Mouse (Mus musculus): ENCODE data around the gene Sh3bgrl2. TPM values are rescaled to one million over a fixed set of nuclear protein-coding genes. Genes with fewer than 3 reads are reported as not detected.

The Sh3bgrl2 gene
- polyA plus RNA-seq, 1 experiment from 2014 or later = 23.1 TPM

DNA sequence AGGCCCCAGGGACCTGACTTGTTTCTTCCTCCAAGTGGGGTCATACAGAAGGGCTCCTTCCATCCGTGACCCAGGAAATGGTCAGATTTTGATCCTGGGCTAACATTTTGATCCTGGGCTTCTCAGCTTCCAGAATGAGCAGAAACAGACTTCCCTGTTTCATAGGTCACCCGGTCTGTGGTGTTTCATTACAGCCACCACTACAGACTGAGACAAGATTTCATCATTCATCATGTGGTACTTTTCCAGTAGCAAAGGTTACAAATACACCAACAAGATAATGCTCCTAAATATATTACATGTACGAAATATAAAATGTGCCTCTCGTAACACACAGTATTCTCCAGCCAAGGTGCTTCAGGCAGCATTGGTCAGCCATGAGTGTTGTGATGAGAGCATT, 27.3 kb downstream of the Sh3bgrl2 start:
- H3K4me1 ChIP-seq (replicated peaks; ENCODE audit: control insufficient read depth, insufficient read depth, low read length) = peaks cover 21% of the 10 kb centered on the region
- 80% methylated on average over 4 of the region's 4 CpGs for WGBS
- no peak overlapping the region for H3K27ac ChIP-seq (ENCODE audit: low read depth)
- H3K9ac ChIP-seq (ENCODE audit: low read length) = no peak overlapping the region
- no peaks in the 10 kb centered on the region for H3K9me3 ChIP-seq (ENCODE audit: control insufficient read depth, low read length)
- ATAC-seq (replicated peaks; ENCODE audit: low FRiP score, low TSS enrichment, low read depth) (no peak), DNase-seq (ENCODE audit: low spot score) (no peak)
- H3K4me3 ChIP-seq (ENCODE audit: low read depth, low read length) = no peak overlapping the region
- H3K27me3 ChIP-seq (replicated peaks; ENCODE audit: control insufficient read depth, insufficient read depth, low read length) = no peaks in the 10 kb centered on the region
- H3K4me2 ChIP-seq (ENCODE audit: low read length) = no peak overlapping the region
- H3K36me3 ChIP-seq (ENCODE audit: control insufficient read depth, insufficient read depth, low read length) = no peaks in the 10 kb centered on the region

DNA sequence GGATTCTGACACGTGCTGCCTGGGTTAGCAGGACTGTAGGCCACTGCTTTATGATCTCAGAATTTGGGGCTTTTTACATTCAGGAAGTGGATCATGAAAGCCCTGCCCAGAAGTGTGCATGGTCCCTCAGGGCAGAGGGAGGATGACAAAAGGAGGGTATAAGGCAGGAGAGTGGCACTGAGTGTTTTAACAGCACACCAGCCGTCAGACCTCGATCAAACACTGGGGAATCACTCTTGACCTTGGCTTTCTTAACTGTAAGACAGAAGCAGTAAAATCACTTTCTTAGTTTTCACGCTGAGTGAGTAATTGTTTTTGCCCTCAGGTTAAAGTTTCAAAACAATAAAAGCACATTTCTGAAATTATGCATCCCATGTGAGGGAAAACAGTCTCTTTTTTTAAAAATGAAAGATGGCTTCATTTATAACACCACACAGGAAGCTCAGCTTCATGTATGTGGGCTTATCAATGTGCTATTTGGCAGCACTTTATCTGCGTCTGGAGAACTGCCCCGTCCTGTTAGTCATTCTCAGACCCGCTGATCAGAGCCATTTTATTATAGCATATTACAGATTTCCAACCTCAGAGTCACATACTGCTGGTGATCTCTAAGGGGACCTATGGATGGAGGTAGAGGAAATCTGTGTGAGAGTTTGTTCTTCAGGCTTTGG, 28.0 kb downstream of the Sh3bgrl2 start:
- WGBS = 48% methylated on average over 7 of the region's 7 CpGs
- no peak overlapping the region for H3K27ac ChIP-seq (ENCODE audit: low read depth)

DNA sequence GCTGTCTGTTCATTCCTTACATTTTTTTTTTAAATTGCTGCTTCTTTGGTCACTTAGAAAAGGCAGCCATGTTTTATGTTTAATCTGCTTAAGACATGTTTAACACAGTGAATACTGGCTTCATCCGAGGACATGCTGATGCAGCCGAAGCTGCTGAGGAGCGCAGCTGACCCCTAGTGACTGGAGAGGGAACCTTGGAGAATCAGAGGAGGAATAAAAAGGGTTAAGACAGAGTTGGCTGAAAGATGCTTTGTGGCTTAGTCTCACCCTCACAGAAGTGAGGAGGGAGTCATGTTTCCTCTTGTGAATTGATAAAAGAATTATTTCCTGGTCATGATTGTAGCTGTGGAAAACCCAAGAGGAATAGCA, 28.5 kb downstream of the Sh3bgrl2 start:
- H3K36me3 ChIP-seq (ENCODE audit: control insufficient read depth, insufficient read depth, low read length) = no peaks in the 10 kb centered on the region
- H3K27me3 ChIP-seq (replicated peaks; ENCODE audit: control insufficient read depth, insufficient read depth, low read length) = no peaks in the 10 kb centered on the region
- ATAC-seq (replicated peaks; ENCODE audit: low FRiP score, low TSS enrichment, low read depth) (peak; percentile 72; the same call in 1 of the 2 replicates), DNase-seq (ENCODE audit: low spot score) (no peak)
- 28% methylated on average over 3 of the region's 3 CpGs for WGBS
- no peak overlapping the region for H3K4me2 ChIP-seq (ENCODE audit: low read length)
- no peaks in the 10 kb centered on the region for H3K9me3 ChIP-seq (ENCODE audit: control insufficient read depth, low read length)
- no peak overlapping the region for H3K27ac ChIP-seq (ENCODE audit: low read depth)
- H3K4me1 ChIP-seq (replicated peaks; ENCODE audit: control insufficient read depth, insufficient read depth, low read length) = peaks cover 21% of the 10 kb centered on the region
- no peak overlapping the region for H3K9ac ChIP-seq (ENCODE audit: low read length)
- no peak overlapping the region for H3K4me3 ChIP-seq (ENCODE audit: low read depth, low read length)

More for the DNA sequence above, 28.0 kb downstream of the Sh3bgrl2 start:
- H3K4me3 ChIP-seq (ENCODE audit: low read depth, low read length) = no peak overlapping the region
- H3K4me1 ChIP-seq (replicated peaks; ENCODE audit: control insufficient read depth, insufficient read depth, low read length) = peaks cover 21% of the 10 kb centered on the region
- DNase-seq (ENCODE audit: low spot score) (no peak), ATAC-seq (replicated peaks; ENCODE audit: low FRiP score, low TSS enrichment, low read depth) (peak; percentile 10; the same call in 1 of the 2 replicates)
- H3K4me2 ChIP-seq (ENCODE audit: low read length) = no peak overlapping the region
- no peaks in the 10 kb centered on the region for H3K9me3 ChIP-seq (ENCODE audit: control insufficient read depth, low read length)
- no peak overlapping the region for H3K9ac ChIP-seq (ENCODE audit: low read length)
- no peaks in the 10 kb centered on the region for H3K27me3 ChIP-seq (replicated peaks; ENCODE audit: control insufficient read depth, insufficient read depth, low read length)
- H3K36me3 ChIP-seq (ENCODE audit: control insufficient read depth, insufficient read depth, low read length) = no peaks in the 10 kb centered on the region

DNA sequence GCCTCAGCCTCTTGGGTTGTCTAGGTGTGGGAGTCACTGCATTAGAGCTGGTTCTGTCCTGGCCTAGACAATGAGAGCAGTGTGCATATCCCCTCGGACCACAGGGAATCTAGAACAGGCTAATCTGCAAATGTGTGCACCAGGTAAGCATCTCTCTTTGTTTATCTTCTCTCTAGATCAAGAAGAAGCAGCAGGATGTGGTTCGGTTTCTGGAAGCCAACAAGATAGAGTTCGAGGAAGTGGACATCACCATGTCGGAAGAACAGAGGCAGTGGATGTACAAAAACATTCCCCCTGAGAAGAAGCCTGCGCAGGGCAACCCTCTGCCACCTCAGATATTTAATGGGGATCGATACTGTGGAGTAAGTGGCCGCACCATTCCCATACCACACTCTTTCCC, 29.1 kb downstream of the Sh3bgrl2 start:
- H3K27ac ChIP-seq (ENCODE audit: low read depth) = no peak overlapping the region
- H3K36me3 ChIP-seq (ENCODE audit: control insufficient read depth, insufficient read depth, low read length) = no peaks in the 10 kb centered on the region
- H3K9me3 ChIP-seq (ENCODE audit: control insufficient read depth, low read length) = no peaks in the 10 kb centered on the region
- H3K4me1 ChIP-seq (replicated peaks; ENCODE audit: control insufficient read depth, insufficient read depth, low read length) = peaks cover 21% of the 10 kb centered on the region
- no peak overlapping the region for H3K4me2 ChIP-seq (ENCODE audit: low read length)
- H3K27me3 ChIP-seq (replicated peaks; ENCODE audit: control insufficient read depth, insufficient read depth, low read length) = no peaks in the 10 kb centered on the region
- ATAC-seq (replicated peaks; ENCODE audit: low FRiP score, low TSS enrichment, low read depth) = no peak
- DNase-seq (ENCODE audit: low spot score) = no peak
- no peak overlapping the region for H3K9ac ChIP-seq (ENCODE audit: low read length)
- no peak overlapping the region for H3K4me3 ChIP-seq (ENCODE audit: low read depth, low read length)
- WGBS = 87% methylated on average over 7 of the region's 7 CpGs

DNA sequence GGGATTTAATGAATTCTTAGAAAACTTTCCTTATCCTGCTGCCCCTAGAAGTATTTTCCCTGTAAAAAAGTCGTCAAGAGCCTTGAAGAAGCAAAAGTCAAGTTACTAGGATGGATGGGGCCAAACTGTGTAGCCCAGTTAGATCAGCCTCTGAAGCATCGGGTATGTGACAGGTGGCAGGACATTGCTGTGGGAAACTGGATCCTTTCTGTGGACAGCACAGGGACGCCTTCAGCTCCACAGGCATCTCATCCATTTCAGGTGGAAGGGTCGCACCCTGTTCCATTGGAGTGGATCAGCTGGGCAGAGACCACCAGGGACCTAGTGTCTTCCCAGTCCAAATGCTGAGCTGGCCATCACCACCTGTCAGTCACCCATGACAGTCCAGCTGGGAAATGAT, 30.9 kb downstream of the Sh3bgrl2 start:
- WGBS = 79% methylated on average over 4 of the region's 4 CpGs
- no peak overlapping the region for H3K27ac ChIP-seq (ENCODE audit: low read depth)
- no peak for DNase-seq (ENCODE audit: low spot score)
- no peak overlapping the region for H3K4me2 ChIP-seq (ENCODE audit: low read length)
- no peak for ATAC-seq (replicated peaks; ENCODE audit: low FRiP score, low TSS enrichment, low read depth)
- no peaks in the 10 kb centered on the region for H3K36me3 ChIP-seq (ENCODE audit: control insufficient read depth, insufficient read depth, low read length)
- H3K27me3 ChIP-seq (replicated peaks; ENCODE audit: control insufficient read depth, insufficient read depth, low read length) = no peaks in the 10 kb centered on the region
- peaks cover 14% of the 10 kb centered on the region; the same call in 1 of the 2 replicates for H3K4me1 ChIP-seq (replicated peaks; ENCODE audit: control insufficient read depth, insufficient read depth, low read length)
- no peak overlapping the region for H3K9ac ChIP-seq (ENCODE audit: low read length)
- no peaks in the 10 kb centered on the region for H3K9me3 ChIP-seq (ENCODE audit: control insufficient read depth, low read length)
- no peak overlapping the region for H3K4me3 ChIP-seq (ENCODE audit: low read depth, low read length)

DNA sequence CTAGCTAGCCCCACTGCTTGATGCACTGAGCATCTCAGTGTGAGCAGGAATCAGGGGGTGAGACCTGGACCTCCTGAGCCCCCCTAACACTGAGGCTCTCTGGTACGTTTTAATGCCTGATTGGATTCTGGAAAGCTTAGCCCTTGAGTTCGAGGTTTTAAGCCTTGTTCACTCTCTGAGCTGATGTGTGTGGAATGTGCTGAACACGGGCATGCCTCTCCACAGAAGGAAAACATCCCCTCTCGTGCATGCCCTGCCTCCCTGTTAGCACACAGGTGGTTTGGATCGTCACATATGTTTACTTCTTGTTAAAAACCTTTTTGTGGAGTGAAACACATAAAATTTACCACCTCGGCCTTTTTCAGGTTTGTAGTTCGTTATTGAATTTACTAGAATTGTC, 34.6 kb downstream of the Sh3bgrl2 start:
- Histone ChIP-seq H3K27ac (ENCODE audit: low read depth) (no peak overlapping the region), H3K4me1 (replicated peaks; ENCODE audit: control insufficient read depth, insufficient read depth, low read length) (no peaks in the 10 kb centered on the region), H3K27me3 (replicated peaks; ENCODE audit: control insufficient read depth, insufficient read depth, low read length) (no peaks in the 10 kb centered on the region), H3K9me3 (ENCODE audit: control insufficient read depth, low read length) (no peaks in the 10 kb centered on the region), H3K9ac (ENCODE audit: low read length) (no peak overlapping the region), H3K36me3 (ENCODE audit: control insufficient read depth, insufficient read depth, low read length) (no peaks in the 10 kb centered on the region), H3K4me3 (ENCODE audit: low read depth, low read length) (no peak overlapping the region), H3K4me2 (ENCODE audit: low read length) (no peak overlapping the region)
- 44% methylated on average over 7 of the region's 7 CpGs for WGBS
- no peak for ATAC-seq (replicated peaks; ENCODE audit: low FRiP score, low TSS enrichment, low read depth)
- no peak for DNase-seq (ENCODE audit: low spot score)

DNA sequence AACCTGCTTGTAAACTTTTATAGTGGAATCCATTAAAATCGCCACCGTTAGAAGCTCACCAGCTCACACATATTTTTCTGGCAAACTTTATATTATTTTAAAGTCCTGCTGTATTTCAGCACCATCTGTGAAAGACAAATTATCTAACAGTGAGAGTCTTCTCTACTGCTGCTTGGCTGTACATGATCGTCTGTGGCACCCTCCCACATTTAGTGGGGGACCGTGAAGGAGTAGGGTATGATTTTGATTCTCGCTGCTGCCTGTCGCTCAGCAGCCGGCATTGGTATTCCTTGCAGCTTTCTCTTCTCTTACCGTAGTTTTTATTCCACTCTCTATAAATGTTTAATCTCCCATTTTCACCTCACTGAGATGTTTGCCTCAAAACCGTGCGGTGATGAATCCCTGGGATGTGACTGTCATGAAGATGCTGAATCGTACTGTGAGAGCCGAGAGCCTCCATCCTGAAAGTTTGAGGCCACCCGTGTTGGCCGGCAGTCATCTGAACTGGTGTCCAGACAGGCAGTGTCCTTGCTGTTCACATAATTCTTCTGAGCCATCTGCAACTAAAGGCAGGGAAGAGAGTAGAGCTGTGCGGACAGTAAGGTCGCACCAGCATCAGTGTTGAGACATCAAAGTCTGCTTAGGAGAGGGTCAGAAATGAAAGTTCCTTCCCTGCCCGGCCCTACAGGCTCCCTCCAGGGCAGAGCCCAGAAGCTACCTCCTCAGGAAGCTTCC, 38.4 kb downstream of the Sh3bgrl2 start:
- DNase-seq (ENCODE audit: low spot score) (no peak), ATAC-seq (replicated peaks; ENCODE audit: low FRiP score, low TSS enrichment, low read depth) (no peak)
- Histone ChIP-seq H3K9me3 (ENCODE audit: control insufficient read depth, low read length) (no peaks in the 10 kb centered on the region), H3K27ac (ENCODE audit: low read depth) (no peak overlapping the region), H3K27me3 (replicated peaks; ENCODE audit: control insufficient read depth, insufficient read depth, low read length) (no peaks in the 10 kb centered on the region), H3K36me3 (ENCODE audit: control insufficient read depth, insufficient read depth, low read length) (no peaks in the 10 kb centered on the region), H3K9ac (ENCODE audit: low read length) (no peak overlapping the region), H3K4me3 (ENCODE audit: low read depth, low read length) (no peak overlapping the region), H3K4me2 (ENCODE audit: low read length) (no peak overlapping the region), H3K4me1 (replicated peaks; ENCODE audit: control insufficient read depth, insufficient read depth, low read length) (peaks cover 5% of the 10 kb centered on the region; the same call in 1 of the 2 replicates)
- 84% methylated on average over 17 of the region's 17 CpGs for WGBS

DNA sequence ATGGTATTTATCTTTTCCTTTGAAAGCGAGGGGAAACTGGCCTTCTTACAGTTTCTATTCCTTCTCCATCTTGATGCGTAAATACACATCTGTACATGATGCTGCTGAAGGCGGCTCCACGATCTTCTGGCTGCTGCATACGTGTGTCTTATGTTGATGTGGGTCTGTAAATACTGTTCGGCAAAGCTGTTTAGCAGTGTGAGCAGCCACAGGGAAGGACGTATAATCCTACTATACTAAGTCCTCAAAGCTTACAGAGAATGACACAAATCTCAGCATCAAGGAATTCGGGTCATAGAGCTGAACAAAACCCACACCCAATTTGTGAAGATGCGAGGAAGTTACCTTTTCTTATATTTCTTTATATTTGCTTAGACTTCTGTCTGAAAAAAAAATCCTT, 39.0 kb downstream of the Sh3bgrl2 start:
- no peaks in the 10 kb centered on the region for H3K27me3 ChIP-seq (replicated peaks; ENCODE audit: control insufficient read depth, insufficient read depth, low read length)
- H3K36me3 ChIP-seq (ENCODE audit: control insufficient read depth, insufficient read depth, low read length) = no peaks in the 10 kb centered on the region
- H3K4me3 ChIP-seq (ENCODE audit: low read depth, low read length) = no peak overlapping the region
- no peak for ATAC-seq (replicated peaks; ENCODE audit: low FRiP score, low TSS enrichment, low read depth)
- no peak for DNase-seq (ENCODE audit: low spot score)
- H3K27ac ChIP-seq (ENCODE audit: low read depth) = no peak overlapping the region
- no peaks in the 10 kb centered on the region for H3K9me3 ChIP-seq (ENCODE audit: control insufficient read depth, low read length)
- 88% methylated on average over 9 of the region's 9 CpGs for WGBS
- H3K4me1 ChIP-seq (replicated peaks; ENCODE audit: control insufficient read depth, insufficient read depth, low read length) = peaks cover 5% of the 10 kb centered on the region; the same call in 1 of the 2 replicates
- H3K4me2 ChIP-seq (ENCODE audit: low read length) = no peak overlapping the region
- no peak overlapping the region for H3K9ac ChIP-seq (ENCODE audit: low read length)

DNA sequence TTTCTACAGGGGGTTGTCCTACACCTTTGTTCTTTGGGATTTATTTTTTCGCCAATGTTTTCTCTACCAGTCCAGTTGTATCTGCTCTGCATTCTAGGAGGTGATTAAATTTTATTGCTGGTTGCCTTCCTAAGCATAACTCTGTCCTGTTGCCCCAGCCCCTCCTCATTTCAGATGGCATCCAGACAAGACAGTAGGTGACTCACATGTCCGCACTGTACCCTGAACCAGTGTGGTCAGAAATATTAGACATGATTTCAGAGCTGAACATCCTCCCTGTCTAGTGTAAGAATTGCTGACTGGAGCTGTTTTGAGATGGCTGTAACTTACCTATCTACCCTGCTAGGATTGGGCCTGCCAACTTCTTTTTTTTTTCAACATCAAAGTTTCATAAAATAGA, 40.9 kb downstream of the Sh3bgrl2 start:
- peaks cover 5% of the 10 kb centered on the region; the same call in 1 of the 2 replicates for H3K4me1 ChIP-seq (replicated peaks; ENCODE audit: control insufficient read depth, insufficient read depth, low read length)
- no peak overlapping the region for H3K9ac ChIP-seq (ENCODE audit: low read length)
- no peak for ATAC-seq (replicated peaks; ENCODE audit: low FRiP score, low TSS enrichment, low read depth)
- WGBS = 73% methylated on average over 2 of the region's 2 CpGs
- no peak overlapping the region for H3K27ac ChIP-seq (ENCODE audit: low read depth)
- H3K9me3 ChIP-seq (ENCODE audit: control insufficient read depth, low read length) = no peaks in the 10 kb centered on the region
- H3K36me3 ChIP-seq (ENCODE audit: control insufficient read depth, insufficient read depth, low read length) = no peaks in the 10 kb centered on the region
- DNase-seq (ENCODE audit: low spot score) = no peak
- H3K4me3 ChIP-seq (ENCODE audit: low read depth, low read length) = no peak overlapping the region
- H3K27me3 ChIP-seq (replicated peaks; ENCODE audit: control insufficient read depth, insufficient read depth, low read length) = no peaks in the 10 kb centered on the region
- no peak overlapping the region for H3K4me2 ChIP-seq (ENCODE audit: low read length)

All from intestine, embryonic 14.5 days (tissue).